Mouse (Mus musculus) CH12.LX (cell line): Measurements from ENCODE around the gene Cd180. TPM values are rescaled to one million over a fixed set of nuclear protein-coding genes. Genes with fewer than 3 reads are reported as not detected.

Experiments used
- DNase-seq: peaks from one replicate; pipeline ENCODE4 v3.0.0-alpha.2; 2013; ENCODE audit errors: extremely low read depth
- H3K27ac ChIP-seq: 2 replicates; pipeline ENCODE4 v1.5.1; 2012; ENCODE audit warnings: low read depth, mild to moderate bottlenecking, control low read depth, moderate library complexity; ENCODE audit not compliant: insufficient read depth
- H3K27me3 ChIP-seq: replicated peaks from 2 replicates; pipeline ENCODE3; 2012; ENCODE audit warnings: inconsistent platforms
- H3K36me3 ChIP-seq, 2 experiments: replicated peaks in 1 of 2; 2 replicates each; pipeline versions ENCODE3 to v1.6.1; 2012; ENCODE audit warnings: inconsistent platforms in 1 of 2, low read length in 1 of 2, mild to moderate bottlenecking in 1 of 2, mixed read lengths in 1 of 2, moderate library complexity in 1 of 2; ENCODE audit not compliant: control insufficient read depth in 1 of 2, insufficient read depth in 1 of 2
- H3K4me1 ChIP-seq, 2 experiments: 2 replicates each; pipeline ENCODE4 v1.6.1; 2012; ENCODE audit warnings: inconsistent platforms in 1 of 2, moderate library complexity in 1 of 2; ENCODE audit not compliant: insufficient read depth in 2 of 2, control insufficient read depth in 1 of 2
- H3K4me2 ChIP-seq: 2 replicates; pipeline ENCODE4 v1.6.1; 2012; ENCODE audit warnings: low read depth, mild to moderate bottlenecking, control low read depth; ENCODE audit not compliant: poor library complexity, insufficient read depth, severe bottlenecking
- H3K4me3 ChIP-seq, 3 experiments: fragments of 150-350 bp in 1 of 3; sonication (generic) in 1 of 3; replicated peaks in 1 of 3; 2 replicates each; pipeline versions ENCODE3 to v1.5.1; 2011 to 2012; ENCODE audit warnings: low read depth in 2 of 3, low read length in 2 of 3, mild to moderate bottlenecking in 2 of 3, moderate library complexity in 2 of 3, control low read depth in 1 of 3, improper control_type of control experiment in 1 of 3, inconsistent platforms in 1 of 3, mixed read lengths in 1 of 3; ENCODE audit not compliant: poor library complexity in 1 of 3
- H3K79me2 ChIP-seq: replicated peaks from 2 replicates; pipeline ENCODE4 v1.6.1; 2012; ENCODE audit warnings: mild to moderate bottlenecking, moderate library complexity; ENCODE audit not compliant: control insufficient read depth, poor library complexity, insufficient read depth, severe bottlenecking; ENCODE audit errors: extremely low read depth
- H3K9ac ChIP-seq: 2 replicates; pipeline ENCODE4 v1.6.1; 2012; ENCODE audit warnings: low read depth, mild to moderate bottlenecking, control low read depth, moderate library complexity; ENCODE audit not compliant: insufficient read depth
- H3K9me3 ChIP-seq: replicated peaks from 2 replicates; pipeline ENCODE3; 2012; ENCODE audit warnings: low read length, inconsistent platforms, mixed read lengths
- BHLHE40 ChIP-seq: IDR thresholded peaks from 2 replicates; pipeline ENCODE4 v1.6.1; 2011; ENCODE audit warnings: mild to moderate bottlenecking, low read depth, low read length, improper control_type of control experiment
- CHD1 ChIP-seq: IDR thresholded peaks from 2 replicates; pipeline ENCODE4 v1.6.1; 2012; ENCODE audit warnings: low read depth, low read length, improper control_type of control experiment, inconsistent platforms
- CHD2 ChIP-seq: IDR thresholded peaks from 2 replicates; pipeline ENCODE4 v1.6.1; 2011; ENCODE audit warnings: low read length, improper control_type of control experiment
- ELF1 ChIP-seq: IDR thresholded peaks from 2 replicates; pipeline ENCODE4 v1.6.1; 2014; ENCODE audit warnings: low read depth, mild to moderate bottlenecking, inconsistent platforms, low read length, improper control_type of control experiment
- EP300 ChIP-seq: IDR thresholded peaks from 2 replicates; pipeline ENCODE4 v1.6.1; 2011; ENCODE audit warnings: low read length, improper control_type of control experiment
- ETS1 ChIP-seq: conservative IDR thresholded peaks from 2 replicates; pipeline ENCODE4 v1.6.1; 2012; ENCODE audit warnings: low read depth, mild to moderate bottlenecking, inconsistent platforms, low read length, improper control_type of control experiment, moderate library complexity
- JUN ChIP-seq: IDR thresholded peaks from 2 replicates; pipeline ENCODE4 v1.6.1; 2011; ENCODE audit warnings: low read depth, mild to moderate bottlenecking, low read length, improper control_type of control experiment, moderate library complexity; ENCODE audit not compliant: insufficient read depth
- JUND ChIP-seq: conservative IDR thresholded peaks from 2 replicates; pipeline ENCODE4 v1.6.1; 2011; ENCODE audit warnings: low read depth, low read length, improper control_type of control experiment
- KAT2A ChIP-seq: IDR thresholded peaks from 2 replicates; pipeline ENCODE4 v1.6.1; 2012; ENCODE audit warnings: low read length, improper control_type of control experiment, inconsistent platforms; ENCODE audit not compliant: insufficient replicate concordance
- MAFK ChIP-seq: IDR thresholded peaks from 2 replicates; pipeline ENCODE4 v1.6.1; 2011; ENCODE audit warnings: low read length, improper control_type of control experiment; ENCODE audit not compliant: insufficient replicate concordance
- MEF2A ChIP-seq: IDR thresholded peaks from 2 replicates; pipeline ENCODE4 v1.6.1; 2014; ENCODE audit warnings: low read depth, mild to moderate bottlenecking, inconsistent platforms, low read length, improper control_type of control experiment, borderline replicate concordance
- MXI1 ChIP-seq: IDR thresholded peaks from 2 replicates; pipeline ENCODE4 v1.6.1; 2011; ENCODE audit warnings: mild to moderate bottlenecking, low read depth, low read length, improper control_type of control experiment
- NELFE ChIP-seq: IDR thresholded peaks from 2 replicates; pipeline ENCODE4 v1.6.1; 2011; ENCODE audit warnings: low read depth, low read length, improper control_type of control experiment
- PAX5 ChIP-seq: IDR thresholded peaks from 2 replicates; pipeline ENCODE4 v1.6.1; 2012; ENCODE audit warnings: low read length, inconsistent platforms, mixed read lengths
- POLR2A ChIP-seq: IDR thresholded peaks from 2 replicates; pipeline ENCODE4 v1.6.1; 2011; ENCODE audit warnings: low read depth, mild to moderate bottlenecking, improper control_type of control experiment, low read length
- RAD21 ChIP-seq: IDR thresholded peaks from 2 replicates; pipeline ENCODE4 v1.6.1; 2011; ENCODE audit warnings: low read depth, mild to moderate bottlenecking, low read length, improper control_type of control experiment, moderate library complexity
- SIN3A ChIP-seq: IDR thresholded peaks from 2 replicates; pipeline ENCODE4 v1.6.1; 2012; ENCODE audit warnings: low read length, improper control_type of control experiment, inconsistent platforms
- SMC3 ChIP-seq: IDR thresholded peaks from 2 replicates; pipeline ENCODE4 v1.6.1; 2011; ENCODE audit warnings: low read depth, low read length, improper control_type of control experiment
- TBP ChIP-seq: conservative IDR thresholded peaks from 2 replicates; pipeline ENCODE4 v1.6.1; 2011; ENCODE audit warnings: low read depth, low read length, improper control_type of control experiment
- TCF12 ChIP-seq: IDR thresholded peaks from 2 replicates; pipeline ENCODE4 v1.6.1; 2014; ENCODE audit warnings: low read depth, mild to moderate bottlenecking, inconsistent platforms, low read length, improper control_type of control experiment
- UBTF ChIP-seq: IDR thresholded peaks from 2 replicates; pipeline ENCODE4 v1.6.1; 2012; ENCODE audit warnings: low read depth, mild to moderate bottlenecking, inconsistent platforms, low read length, improper control_type of control experiment, moderate library complexity
- ZC3H11A ChIP-seq: IDR thresholded peaks from 2 replicates; pipeline ENCODE4 v1.6.1; 2012; ENCODE audit warnings: low read depth, mild to moderate bottlenecking, inconsistent platforms, low read length, improper control_type of control experiment
- ZMIZ1 ChIP-seq: IDR thresholded peaks from 2 replicates; pipeline ENCODE4 v1.6.1; 2012; ENCODE audit warnings: low read depth, mild to moderate bottlenecking, inconsistent platforms, low read length, improper control_type of control experiment
- ZNF384 ChIP-seq: IDR thresholded peaks from 2 replicates; pipeline ENCODE4 v1.6.1; 2012; ENCODE audit warnings: low read depth, low read length, improper control_type of control experiment, inconsistent platforms
- dilution Hi-C: fragments of 300-500 bp; cut with MboI; formaldehyde crosslinking; loops from 2 replicates; pipeline ENCODE4 v1.14.3; 2020; ENCODE audit warnings: low sequenced_read_pairs; ENCODE audit not compliant: extremely low pct_unique_long_range_greater_than_20kb, extremely low pct_ligation_motif_present
- in situ Hi-C: fragments of 300-500 bp; cut with MboI; formaldehyde crosslinking; loops from 3 replicates; pipeline ENCODE4 v1.14.3; 2019; ENCODE audit warnings: low sequenced_read_pairs, low pct_ligation_motif_present, low pct_unique_long_range_greater_than_20kb, mixed read lengths
- polyA plus RNA-seq: library from polyadenylated mRNA; unstranded; fragments of >175 nt; gene quantifications from 2 replicates; pipeline ENCODE4 v1.2.1, GENCODE M21; 2012; ENCODE audit warnings: low read depth; ENCODE audit not compliant: insufficient read length
- total RNA-seq, 2 experiments: library from RNA; depleted of rRNA; stranded (reverse); fragments of 300-350 nt in 1 of 2; fragments of >200 nt in 1 of 2; gene quantifications; 2 replicates each; pipeline ENCODE4 v1.2.3; 2012 to 2014

Gene Cd180
- total and polyA plus RNA-seq, 3 experiments, result 34.2 to 232 (median 40.4) TPM

GRCm38 (mm10) chr13:102744481-102745269, 51.3 kb downstream of the Cd180 start (continued):
- TF ChIP-seq RAD21, result peak; percentile 84
- TF ChIP-seq ELF1, result peak; percentile 28; the same call in 1 of the 2 replicates
- TF ChIP-seq CHD2, result no peak
- peak; percentile 92 for TF ChIP-seq SMC3
- TF ChIP-seq ETS1, result no peak
- no peak for TF ChIP-seq PAX5
- no peak for TF ChIP-seq MEF2A
- peak; percentile 9; the same call in 1 of the 2 replicates for TF ChIP-seq NELFE
- TF ChIP-seq TCF12, result no peak; the same call in 1 of the 2 replicates
- peak; percentile 73 for TF ChIP-seq ZC3H11A
- TF ChIP-seq JUND, result no peak
- TF ChIP-seq JUN, result no peak
- TF ChIP-seq BHLHE40, result no peak
- no peak for TF ChIP-seq KAT2A
- no peak for TF ChIP-seq TBP
- TF ChIP-seq MAFK, result peak; percentile 98
- TF ChIP-seq POLR2A, result no peak

- no peak for DNase-seq
- TF ChIP-seq MXI1 (no peak), JUND (no peak), POLR2A (no peak), EP300 (no peak), ZMIZ1 (no peak), NELFE (no peak), CHD1 (no peak), SMC3 (no peak), ZNF384 (no peak), SIN3A (no peak), UBTF (no peak)
Observed at GRCm38 (mm10) chr13:102745270-102745600, 51.9 kb downstream of the Cd180 start.

More at GRCm38 (mm10) chr13:102745270-102745600, 51.9 kb downstream of the Cd180 start:
- Histone ChIP-seq H3K4me2 (no peak overlapping the region), H3K27ac (0 out of 2 replicates have a peak overlapping the region, but pooled peaks have one; percentile 2), H3K27me3 (no peaks in the 10 kb centered on the region), H3K36me3 (peaks cover 51 to 75% of the 10 kb centered on the region in 2 experiments), H3K4me1 (peaks cover 2 to 38% of the 10 kb centered on the region in 2 experiments), H3K9ac (no peak overlapping the region), H3K9me3 (no peaks in the 10 kb centered on the region), H3K79me2 (no peaks in the 10 kb centered on the region), H3K4me3 (no peak overlapping the region)
- dilution Hi-C loops, result no loop called here
- in situ Hi-C loops, result no loop called here
